Mouse (Mus musculus) cerebellum, adult 2 months (tissue): ENCODE data around the gene Layn.

Source experiments
- CTCF ChIP-seq: fragments of 200-500 bp; IDR thresholded peaks from 2 replicates; pipeline ENCODE4 v1.5.1; 2011; ENCODE audit warnings: low read depth, mild to moderate bottlenecking, control low read depth, low read length, moderate library complexity, borderline replicate concordance; ENCODE audit not compliant: insufficient read depth
- POLR2A ChIP-seq: fragments of 200-500 bp; IDR thresholded peaks from 2 replicates; pipeline ENCODE4 v1.6.1; 2011; ENCODE audit warnings: low read length, control low read depth, borderline replicate concordance; ENCODE audit not compliant: insufficient read depth

- TF ChIP-seq POLR2A = no peak
- no peak for TF ChIP-seq CTCF
These were observed 61.2 kb downstream of the Layn start for GRCm38 (mm10) chr9:51015732-51016131.
